Mouse (Mus musculus) layer of hippocampus, postnatal 10 days (tissue): ENCODE results near the gene Slc37a4. TPM values are rescaled to one million over a fixed set of nuclear protein-coding genes. Genes with fewer than 3 reads are reported as not detected.
"Not testable (repeated sequence)": the region's sequence is repeated elsewhere in the genome, so short reads cannot be mapped to it uniquely, and the experiment has no call there.

Experiments used
- DNase-seq, 2 experiments: peaks; one replicate each; pipeline ENCODE4 v3.0.0; 2021; ENCODE audit warnings: low spot score in 2 of 2
- long read RNA-seq: library from polyadenylated mRNA; stranded (forward); transcript quantifications from one replicate; pipeline ENCODE4 v2.0.0, GENCODE M21; 2023
- total RNA-seq, 2 experiments: library from RNA; stranded (reverse); gene quantifications; 2 replicates each; pipeline ENCODE4 v1.2.3; 2021

Slc37a4 gene
- 10 to 100 TPM; 36.4 to 39.0 TPM for total RNA-seq
- long read RNA-seq, partial matches to known transcripts: 0 of 30 reads
- long read RNA-seq, other reads (novel, unspliced or antisense): 26 of 30 reads

DNA sequence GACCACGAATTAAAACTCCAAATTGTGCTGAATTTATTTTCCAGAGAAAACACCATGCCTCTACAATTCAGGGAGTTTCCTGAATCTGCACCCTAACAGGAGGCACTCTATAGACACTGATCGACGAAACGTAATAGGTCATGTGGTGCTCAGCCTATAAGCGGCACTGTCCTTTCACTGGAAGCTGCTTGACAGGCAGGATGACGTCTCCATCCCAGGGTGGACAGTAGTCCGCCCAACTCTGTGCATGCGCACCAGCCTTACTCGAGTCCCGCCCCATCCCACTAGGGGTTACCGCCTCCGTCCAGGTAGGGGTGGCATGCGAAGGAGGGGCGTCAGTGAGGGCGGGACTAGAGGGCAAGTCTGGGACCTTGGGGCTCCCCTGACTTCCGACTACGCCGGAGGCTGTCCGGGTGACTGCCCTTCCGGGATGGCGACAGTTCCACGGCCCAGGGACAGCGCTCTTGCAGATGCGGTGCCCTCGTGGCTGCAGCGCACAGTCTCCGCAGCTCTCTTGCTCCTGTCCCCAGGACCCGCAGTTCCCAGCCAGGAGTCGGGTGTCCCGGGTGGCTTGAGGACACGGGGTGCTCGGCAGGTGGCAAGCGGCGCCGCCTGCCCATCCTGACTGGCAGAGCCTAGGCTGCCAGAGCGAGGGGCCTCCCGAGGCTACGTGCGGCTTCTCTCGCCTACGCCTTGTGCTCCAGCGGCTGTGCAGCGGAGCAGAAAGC, at the start of gene Slc37a4:
Slc37a4 (plus strand) TSS at position 169 of the 728 bp plus-strand sequence.
- DNase-seq: peak; percentile 84 to 87

- DNase-seq: no peak
Observed at GRCm38 (mm10) chr9:44347166-44347565, 49.5 kb upstream of the Slc37a4 start.

DNA sequence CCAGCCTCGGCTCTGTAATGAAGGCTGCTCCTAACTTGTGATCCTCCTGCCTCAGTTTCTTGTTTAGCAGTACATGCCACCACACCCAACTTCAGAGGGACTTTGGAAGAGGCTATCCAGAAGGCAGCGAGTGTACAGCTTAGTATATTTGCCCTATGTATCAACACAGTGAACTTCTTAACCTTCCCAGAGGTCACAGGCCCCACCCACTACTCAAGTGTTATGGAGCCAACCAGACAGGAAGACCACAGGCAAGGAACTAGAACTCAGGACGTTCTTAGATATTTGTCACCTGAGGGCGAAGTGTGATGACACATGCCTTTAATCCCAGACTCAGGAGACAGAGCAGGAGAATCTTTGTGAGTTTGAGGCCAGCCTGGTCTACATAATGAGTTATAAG, 49.0 kb upstream of the Slc37a4 start:
- DNase-seq: no peak

- no peak for DNase-seq
Observed at GRCm38 (mm10) chr9:44348546-44348945, 48.1 kb upstream of the Slc37a4 start.

- no peak for DNase-seq
Observed at GRCm38 (mm10) chr9:44351396-44351795, 45.3 kb upstream of the Slc37a4 start.

- DNase-seq: no peak
Observed at GRCm38 (mm10) chr9:44352337-44352736, 44.3 kb upstream of the Slc37a4 start.

GRCm38 (mm10) chr9:44353142-44353541, 43.5 kb upstream of the Slc37a4 start:
- DNase-seq: no peak

DNA sequence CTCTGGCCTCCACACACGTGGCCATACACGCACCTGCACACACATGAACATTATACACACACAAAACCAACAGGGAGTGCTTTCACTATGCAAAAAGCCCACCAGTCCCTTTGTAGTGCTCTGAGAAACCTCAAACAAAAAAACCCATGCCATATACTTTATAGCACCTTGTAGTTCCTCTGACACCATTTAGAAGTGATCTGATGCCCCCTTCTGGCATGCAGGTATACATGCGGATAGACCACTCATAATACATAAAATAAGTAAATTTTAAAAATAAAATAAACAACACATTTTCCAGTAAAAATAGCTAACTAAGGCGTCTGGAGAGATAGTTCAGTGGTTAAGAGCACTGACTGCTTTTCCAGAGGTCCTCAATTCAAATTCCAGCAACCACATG, 39.4 kb upstream of the Slc37a4 start:
- DNase-seq: no peak

GRCm38 (mm10) chr9:44361190-44361917, 35.3 kb upstream of the Slc37a4 start, which contains the start of gene Vps11:
TSS of gene Vps11 (minus strand) at chr9:44361670.
- DNase-seq: peak; percentile 94 to 95

DNA sequence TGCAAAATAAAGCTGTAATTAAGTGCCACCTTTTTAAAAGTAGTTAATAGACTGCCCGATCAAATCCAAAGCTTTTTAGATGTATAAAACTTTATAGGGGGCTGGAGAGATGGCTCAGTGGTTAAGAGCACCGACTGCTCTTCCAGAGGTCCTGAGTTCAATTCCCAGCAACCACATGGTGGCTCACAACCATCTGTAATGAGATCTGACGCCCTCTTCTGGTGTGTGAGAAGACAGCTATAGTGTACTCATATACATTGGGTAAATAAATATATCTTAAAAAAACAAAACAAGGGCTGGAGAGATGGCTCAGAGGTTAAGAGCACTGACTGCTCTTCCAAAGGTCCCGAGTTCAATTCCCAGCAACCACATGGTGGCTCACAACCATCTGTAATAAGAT, 34.7 kb upstream of the Slc37a4 start:
- not testable (repeated sequence) for DNase-seq

DNA sequence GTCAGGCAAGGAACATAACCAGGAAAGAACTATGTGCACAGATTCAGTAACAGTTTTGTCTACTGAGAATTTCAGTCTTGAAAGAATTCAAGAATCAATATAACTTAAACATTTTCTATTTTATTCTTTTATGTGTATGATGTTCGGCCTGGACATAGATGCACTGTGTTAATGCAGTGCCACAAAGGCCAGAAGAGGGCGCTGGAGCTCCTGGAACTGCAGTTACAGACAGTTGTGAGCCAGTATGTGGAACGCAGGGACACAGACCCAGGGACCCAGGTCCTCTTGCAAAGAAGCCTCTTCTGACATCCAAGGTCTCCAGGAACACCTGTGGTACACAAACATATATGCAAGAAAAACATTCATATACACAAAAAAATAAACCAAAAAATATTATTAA, 32.2 kb upstream of the Slc37a4 start:
- DNase-seq: no peak

DNA sequence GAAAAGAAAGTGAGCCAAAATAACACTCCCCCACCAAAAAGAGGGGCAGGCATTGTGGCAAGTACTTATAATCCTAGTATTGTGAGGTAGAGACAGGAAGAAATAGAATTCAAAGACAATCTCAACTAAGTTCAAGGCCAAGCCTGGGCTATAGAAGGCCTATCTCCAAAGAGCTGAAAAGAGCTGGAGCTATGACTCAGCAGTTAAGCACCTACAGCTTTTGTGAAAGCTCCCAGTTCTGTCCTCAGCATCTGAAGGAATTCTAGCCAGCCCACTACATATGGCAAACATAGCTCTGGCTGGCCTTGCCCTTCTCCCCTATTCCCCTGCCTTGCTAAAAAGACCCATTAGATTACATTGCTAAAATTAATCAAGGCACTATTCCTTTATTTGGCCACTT, 23.3 kb upstream of the Slc37a4 start:
- no peak for DNase-seq

GRCm38 (mm10) chr9:44376141-44376540, 20.5 kb upstream of the Slc37a4 start:
- DNase-seq: no peak

DNA sequence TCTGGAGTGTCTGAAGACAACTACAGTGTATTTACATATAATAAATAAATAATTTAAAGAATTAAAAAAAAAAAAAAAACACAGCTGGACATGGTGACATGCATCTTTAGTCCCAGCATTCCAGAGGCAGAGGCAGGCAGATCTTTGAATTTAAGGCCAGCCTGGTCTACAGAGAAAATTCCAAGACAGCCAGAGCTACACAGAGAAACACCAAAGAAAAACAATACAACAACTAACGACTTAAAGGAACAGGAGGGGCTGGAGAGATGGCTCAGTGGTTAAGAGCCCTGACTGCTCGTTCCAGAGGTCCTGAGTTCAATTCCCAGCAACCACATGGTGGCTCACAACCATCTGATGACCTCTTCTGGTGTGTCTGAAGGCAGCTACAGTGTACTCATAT, 19.3 kb upstream of the Slc37a4 start:
- not testable (repeated sequence) for DNase-seq

DNA sequence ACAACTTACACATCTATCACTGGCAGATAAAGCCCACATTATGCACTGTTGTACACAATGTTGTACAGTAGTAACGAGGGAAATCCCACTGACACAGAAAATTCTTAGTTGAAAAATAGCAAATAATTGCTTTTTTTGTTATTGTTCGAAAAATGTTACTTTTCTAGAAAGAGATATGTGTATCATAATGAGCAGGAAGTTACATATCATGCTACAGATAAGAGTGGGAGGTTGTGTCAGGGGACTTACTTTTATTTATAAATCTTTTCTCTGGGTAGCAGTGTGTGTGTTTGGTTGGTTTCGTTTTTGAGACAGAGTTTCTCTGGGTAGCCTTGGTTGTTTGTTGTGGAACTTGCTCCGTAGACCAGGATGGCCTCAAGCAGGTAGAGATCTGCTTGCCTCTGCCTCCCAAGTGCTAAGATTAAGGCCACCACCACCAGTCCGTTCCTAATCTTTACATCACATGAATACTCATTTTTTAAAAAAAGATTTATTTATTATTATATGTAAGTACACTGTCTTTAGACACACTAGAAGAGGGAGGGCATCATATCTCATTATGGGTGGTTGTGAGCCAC, 18.4 kb upstream of the Slc37a4 start:
- no peak for DNase-seq

DNA sequence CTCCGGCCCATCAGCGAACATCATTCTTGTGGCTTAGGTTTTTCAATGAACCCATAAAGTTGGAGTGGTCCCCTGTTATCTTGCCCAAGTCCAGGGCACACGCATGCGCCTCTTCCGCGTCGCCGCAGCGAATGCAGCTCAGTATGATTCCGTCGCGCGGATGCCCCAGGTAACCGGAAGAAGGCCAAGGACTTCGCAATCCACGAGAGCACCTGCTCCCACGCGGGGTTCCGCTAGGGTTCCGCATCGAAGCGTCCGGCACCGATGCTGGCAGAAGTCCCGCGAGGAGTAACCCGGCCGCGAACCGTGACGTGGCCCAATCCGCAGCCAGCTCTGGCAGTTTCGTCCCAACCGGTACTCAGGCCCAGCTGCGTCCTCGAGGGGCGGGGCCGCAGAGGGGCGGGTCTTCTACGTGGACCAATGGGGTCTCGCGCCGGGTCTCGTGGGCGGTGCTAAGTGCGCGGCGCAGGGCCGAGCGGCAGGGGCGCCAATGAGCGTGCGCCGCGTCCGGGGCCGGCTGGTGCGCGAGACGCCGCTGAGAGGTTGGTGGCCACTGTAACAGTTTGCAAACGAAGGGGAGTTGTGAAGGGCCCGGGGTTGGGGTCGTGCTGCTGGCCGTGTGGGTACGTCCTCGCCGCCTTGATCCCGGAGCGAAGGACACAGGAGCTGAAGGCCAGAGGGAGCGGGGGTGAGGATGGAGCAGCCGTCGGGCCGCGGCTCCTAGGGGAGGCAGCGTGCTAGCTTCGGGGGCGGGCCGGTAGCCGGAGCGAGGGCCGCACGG, 17.4 kb upstream of the Slc37a4 start, which contains the start of gene Hyou1:
Hyou1 (plus strand) TSS at position 437 of the 781 bp plus-strand sequence.
- DNase-seq: peak; percentile 99

DNA sequence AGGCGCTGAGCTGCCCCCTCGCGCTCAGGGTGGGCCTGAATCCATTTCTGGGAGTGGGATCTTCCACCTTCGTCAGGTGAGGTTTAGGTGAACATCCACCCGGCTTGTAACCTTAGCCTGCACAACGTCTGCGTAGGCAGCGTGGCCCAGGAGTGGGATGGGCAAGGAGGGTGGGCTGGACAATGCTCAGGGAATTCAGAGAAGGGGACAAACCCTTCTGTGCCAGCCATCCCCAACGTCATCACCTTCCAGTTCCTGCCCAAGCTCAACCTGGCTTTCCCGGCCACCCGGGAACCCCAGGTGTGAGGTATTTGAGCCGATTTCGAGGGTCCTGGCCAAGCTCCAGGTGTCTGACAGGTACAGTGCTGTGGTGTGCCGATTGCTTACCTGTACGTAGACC, 16.8 kb upstream of the Slc37a4 start:
- no peak for DNase-seq

- no peak for DNase-seq
Observed at GRCm38 (mm10) chr9:44384596-44384995, 12.1 kb upstream of the Slc37a4 start.

GRCm38 (mm10) chr9:44387221-44387620, 9.4 kb upstream of the Slc37a4 start:
- DNase-seq: no peak

- DNase-seq: peak; percentile 47 to 57
Observed at GRCm38 (mm10) chr9:44389273-44389672, 7.4 kb upstream of the Slc37a4 start.

GRCm38 (mm10) chr9:44391466-44391865, 5.2 kb upstream of the Slc37a4 start:
- DNase-seq: peak; percentile 74 to 79
